Mouse (Mus musculus) heart, adult 9 months (tissue): ENCODE data around the gene Gm49395.
A peak's percentile ranks its signal among the peaks of the same experiment; 100 is the strongest.

ENCODE experiments used
- DNase-seq, 2 experiments: peaks; one replicate each; pipeline ENCODE4 v3.0.0; 2022; ENCODE audit warnings: low spot score in 2 of 2

Gene Gm49395

DNA sequence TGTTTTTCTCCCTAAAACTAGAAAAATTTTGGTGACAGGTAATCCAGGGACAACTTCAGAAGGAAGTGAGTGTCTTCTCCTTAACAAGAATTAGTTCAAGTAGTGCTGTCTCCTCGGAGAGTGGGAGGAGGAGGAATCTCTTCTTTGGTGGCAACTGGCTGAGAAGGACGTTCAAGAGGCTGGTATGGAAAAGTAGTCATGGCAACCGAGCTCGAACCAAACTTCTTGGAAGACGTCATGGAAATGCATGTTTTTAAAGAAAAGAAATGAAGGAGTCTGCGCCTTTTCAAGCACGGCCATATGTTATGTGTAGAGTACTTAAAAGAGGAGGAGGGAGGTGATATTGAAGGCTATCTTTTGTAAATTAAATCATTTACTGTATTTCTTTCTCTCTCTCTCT, 49.2 kb downstream of the Gm49395 start:
- no peak for DNase-seq

- no peak for DNase-seq
Observed at GRCm38 (mm10) chr13:115050660-115051559, 50.8 kb downstream of the Gm49395 start.

DNA sequence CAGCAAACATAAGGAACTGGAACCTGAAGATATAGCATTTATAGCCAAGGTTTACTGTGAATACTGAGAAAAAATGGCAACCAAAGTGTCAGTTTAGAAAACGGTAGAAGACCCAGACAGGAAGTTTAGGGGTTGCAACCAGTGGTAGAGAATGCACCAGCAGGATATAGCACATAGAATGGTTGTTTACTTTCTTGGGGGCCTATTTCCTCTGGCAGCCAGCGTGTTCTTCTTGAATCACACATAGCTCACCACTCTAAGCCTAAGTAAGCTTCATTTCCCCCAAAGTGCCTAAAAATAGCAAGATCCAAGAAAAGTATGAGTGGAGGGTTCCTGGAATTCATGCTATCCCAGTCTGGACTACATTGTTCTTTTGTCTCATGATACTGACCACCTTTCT, 59.1 kb downstream of the Gm49395 start:
- DNase-seq = no peak

DNA sequence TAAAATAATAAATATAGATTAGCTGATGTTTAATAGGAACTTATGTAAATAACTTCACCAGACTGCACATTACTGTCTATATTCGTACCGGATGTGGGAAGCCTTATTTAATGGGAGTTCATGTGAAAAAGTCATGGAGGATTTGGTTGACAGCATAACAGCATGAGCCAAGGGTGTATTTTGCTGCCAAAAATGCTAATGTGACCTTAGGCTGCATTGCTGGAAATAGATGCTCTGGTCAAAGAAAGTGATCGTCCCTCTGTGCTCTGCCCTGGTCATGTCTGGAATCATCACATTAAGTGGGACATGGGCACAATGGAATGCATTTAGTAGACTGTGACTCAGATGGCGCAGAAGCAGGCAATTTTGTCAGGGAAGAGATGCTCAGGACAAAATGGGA, 64.4 kb downstream of the Gm49395 start:
- DNase-seq = peak in 1 of 2 experiments; percentile 30

GRCm38 (mm10) chr13:115035387-115035786, 66.3 kb downstream of the Gm49395 start:
- no peak for DNase-seq

GRCm38 (mm10) chr13:115033135-115033534, 68.6 kb downstream of the Gm49395 start:
- DNase-seq = no peak

- no peak for DNase-seq
Observed at GRCm38 (mm10) chr13:115031177-115032000, 70.3 kb downstream of the Gm49395 start.

DNA sequence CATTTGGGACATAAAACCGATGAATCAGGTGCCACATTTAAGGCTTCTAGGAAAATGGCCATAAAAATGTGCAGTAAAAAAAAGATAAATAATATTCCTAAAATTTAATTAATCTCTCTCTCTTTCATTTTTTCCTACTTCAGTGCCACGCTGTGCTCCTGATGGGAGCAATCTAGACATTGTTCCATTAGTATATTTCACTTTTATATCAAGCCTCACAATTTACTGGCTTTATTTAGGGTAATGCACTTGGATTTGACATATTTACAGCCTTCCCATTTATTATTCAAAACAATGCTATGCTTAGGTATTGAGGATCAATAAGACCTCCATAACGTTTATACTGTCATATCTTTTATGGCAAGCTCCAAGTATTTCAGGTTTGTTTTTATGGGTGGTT, 76.3 kb downstream of the Gm49395 start:
- no peak for DNase-seq

DNA sequence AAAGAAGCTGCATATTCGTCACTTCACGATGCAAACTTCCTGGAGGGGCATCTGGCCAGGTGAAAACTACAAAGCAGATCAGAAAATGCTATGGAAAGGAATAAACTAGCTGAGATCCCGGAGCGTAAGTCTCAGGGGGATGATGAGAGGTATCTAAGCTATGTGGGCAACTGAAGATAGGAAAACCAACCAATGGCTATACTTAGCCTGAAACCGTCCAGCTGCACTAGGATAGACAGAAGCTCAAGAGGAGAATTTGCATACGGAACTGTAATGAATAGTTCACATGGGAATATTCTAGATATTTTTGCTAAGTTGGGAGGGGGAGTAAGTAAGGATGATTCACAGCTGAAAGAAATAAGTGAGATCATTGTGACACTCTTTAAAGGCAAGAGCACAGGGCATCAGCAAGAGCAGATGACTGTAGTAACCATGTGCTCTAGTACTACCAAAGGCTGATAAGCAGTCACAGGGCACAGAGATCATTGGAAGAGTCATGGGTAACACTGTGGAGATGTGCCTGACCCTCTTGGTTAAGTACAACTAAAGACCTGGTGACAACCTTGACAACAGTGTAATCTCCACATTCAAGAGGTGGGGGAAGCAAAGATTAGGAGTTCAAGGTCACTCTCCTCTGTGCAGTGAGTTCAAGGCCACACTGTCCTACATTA, 79.5 kb downstream of the Gm49395 start:
- no peak for DNase-seq

- peak in 1 of 2 experiments; percentile 22 for DNase-seq
Observed at GRCm38 (mm10) chr13:115021411-115021810, 80.3 kb downstream of the Gm49395 start.

DNA sequence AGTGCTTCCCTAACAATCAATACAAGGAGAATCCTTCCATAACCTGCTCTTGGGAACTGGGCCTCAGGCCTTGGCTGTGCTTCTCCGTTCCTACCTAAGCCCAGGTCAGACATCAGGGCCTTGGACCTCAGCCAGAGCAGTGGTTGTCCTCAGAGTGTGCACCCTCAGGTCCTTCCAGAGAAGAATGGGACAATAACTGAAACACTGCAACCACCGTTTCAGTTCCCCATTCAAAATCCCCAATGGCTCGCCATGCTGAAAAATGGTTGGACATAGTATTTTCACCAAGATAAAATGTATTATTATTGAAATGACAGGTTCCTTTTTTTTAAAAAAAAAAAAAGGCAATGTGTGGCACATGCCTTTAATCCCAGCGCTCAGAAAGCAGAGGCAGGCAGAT, 81.0 kb downstream of the Gm49395 start:
- no peak for DNase-seq

GRCm38 (mm10) chr13:115017545-115017944, 84.2 kb downstream of the Gm49395 start:
- no peak for DNase-seq

DNA sequence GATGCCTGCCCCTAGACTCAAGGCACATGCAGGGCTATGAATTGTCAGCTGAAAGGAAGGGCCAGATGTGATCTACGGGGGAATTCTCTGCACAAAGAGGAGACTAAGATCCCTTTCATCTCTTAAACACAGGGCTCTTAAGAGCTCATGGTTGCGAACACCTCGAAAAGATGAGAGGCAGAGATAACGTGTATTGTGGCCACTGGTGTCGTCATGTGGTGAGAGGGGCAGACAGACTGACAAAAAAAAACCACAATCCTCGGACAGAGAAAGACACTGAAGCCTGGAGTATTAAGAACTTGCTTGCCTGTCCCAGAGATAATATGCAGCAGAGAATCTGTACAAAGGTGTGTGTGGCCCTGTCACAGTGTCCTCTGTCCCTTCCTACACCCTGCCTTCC, 90.2 kb downstream of the Gm49395 start:
- DNase-seq = no peak

DNA sequence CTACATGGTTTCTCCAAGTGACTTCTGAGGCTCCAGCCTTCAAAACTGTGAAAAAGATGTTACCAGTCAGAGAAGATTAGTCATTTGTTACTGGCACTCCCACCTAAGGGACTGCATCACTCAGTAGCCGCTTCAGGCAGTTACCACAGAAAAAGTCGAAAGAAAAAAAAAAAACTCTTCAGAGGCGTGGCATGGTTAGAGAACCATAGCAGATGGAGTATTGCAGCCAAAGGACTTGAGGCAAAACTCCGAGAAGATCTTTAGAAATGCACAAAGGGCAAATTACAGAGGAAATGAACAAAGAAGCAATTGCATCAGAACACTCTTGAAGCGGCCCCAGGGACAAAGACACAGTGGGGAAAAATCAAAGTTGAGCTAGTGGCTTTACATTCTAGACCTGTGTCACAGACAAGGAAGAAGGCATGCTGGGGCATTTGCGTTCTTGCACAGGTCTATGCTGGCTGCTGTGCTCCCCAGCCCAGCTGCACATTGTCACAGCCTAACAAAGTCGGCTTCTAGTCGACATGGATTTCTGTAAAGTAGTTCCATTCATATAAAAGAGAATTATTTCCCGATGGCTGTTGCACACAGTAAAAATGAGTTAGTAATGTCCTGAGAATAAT, 95.4 kb downstream of the Gm49395 start:
- no peak for DNase-seq

GRCm38 (mm10) chr13:115005342-115005741, 96.4 kb downstream of the Gm49395 start:
- no peak for DNase-seq

GRCm38 (mm10) chr13:115003444-115004053, 98.2 kb downstream of the Gm49395 start:
- no peak for DNase-seq

- DNase-seq = no peak
Observed at GRCm38 (mm10) chr13:115002837-115003236, 98.9 kb downstream of the Gm49395 start.

- DNase-seq = no peak
Observed at GRCm38 (mm10) chr13:115002155-115002554, 99.6 kb downstream of the Gm49395 start.

- no peak for DNase-seq
Observed at GRCm38 (mm10) chr13:114999582-114999981, 102.1 kb downstream of the Gm49395 start.

DNA sequence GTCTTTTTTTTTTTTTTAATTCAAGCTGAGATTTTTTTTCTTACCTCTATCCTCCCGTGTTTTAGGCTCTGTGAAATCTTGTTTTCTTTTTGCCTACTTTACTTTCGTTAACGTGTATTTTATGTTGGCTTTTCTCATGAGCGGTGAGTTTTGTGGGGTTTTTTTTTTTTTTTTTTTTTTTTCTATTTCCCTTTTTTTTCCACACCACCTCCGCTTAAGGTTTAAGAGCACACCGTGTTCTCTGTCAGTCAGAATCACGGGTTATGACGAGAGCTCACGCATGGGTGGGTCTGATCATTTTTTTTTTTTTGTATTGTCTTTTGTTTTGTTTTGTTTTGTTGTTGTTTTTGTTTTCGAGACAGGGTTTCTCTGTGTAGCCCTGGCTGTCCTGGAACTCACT, 103.6 kb downstream of the Gm49395 start:
- DNase-seq = no peak
